Mouse (Mus musculus): Measurements from ENCODE around the gene Olfr653. TPM values are rescaled to one million over a fixed set of nuclear protein-coding genes. Genes with fewer than 3 reads are reported as not detected.

The Olfr653 gene
- not detected in 2 replicates for total RNA-seq (2021)
- long read RNA-seq, experiment 1 = 0 reads
- long read RNA-seq, experiment 2 = 0 reads

GRCm38 (mm10) chr7:104577014-104577413 is at the start of gene Olfr653:
Gene Olfr653, plus strand, starts transcription at chr7:104577314.
- DNase-seq = no peak

- DNase-seq = no peak
These were observed 27.3 kb upstream of the Olfr653 start, which contains the start of gene Olfr651 for GRCm38 (mm10) chr7:104549833-104550232. Gene Olfr651, plus strand, starts transcription at chr7:104550133.

GRCm38 (mm10) chr7:104552700-104553099 is 24.4 kb upstream of the Olfr653 start:
- no peak for DNase-seq

DNA sequence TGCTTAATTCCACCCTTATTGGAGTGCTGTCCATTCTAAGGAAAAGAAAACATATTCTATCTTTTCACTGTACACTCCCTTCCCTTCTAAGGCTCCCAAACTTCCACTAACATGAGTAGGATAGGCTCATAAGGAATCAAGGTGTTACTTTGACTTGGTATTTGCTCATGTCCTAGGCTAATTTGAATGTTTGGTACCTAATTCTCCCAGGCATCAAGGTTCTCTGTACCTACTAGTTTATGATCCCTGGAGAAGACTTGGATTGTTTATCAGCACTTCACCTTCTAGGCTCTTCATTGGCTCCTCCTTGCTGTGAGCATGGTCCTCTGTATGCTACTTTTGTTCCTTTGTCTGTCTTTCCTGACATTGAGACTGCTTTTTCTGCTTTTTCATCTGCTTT is 16.5 kb upstream of the Olfr653 start, which contains the start of gene Olfr652:
Gene Olfr652, plus strand, starts transcription at position 301 of the 400 bp plus-strand sequence.
- no peak for DNase-seq

- no peak for DNase-seq
These were observed 3.7 kb downstream of the Olfr653 start for GRCm38 (mm10) chr7:104580846-104581245.

DNA sequence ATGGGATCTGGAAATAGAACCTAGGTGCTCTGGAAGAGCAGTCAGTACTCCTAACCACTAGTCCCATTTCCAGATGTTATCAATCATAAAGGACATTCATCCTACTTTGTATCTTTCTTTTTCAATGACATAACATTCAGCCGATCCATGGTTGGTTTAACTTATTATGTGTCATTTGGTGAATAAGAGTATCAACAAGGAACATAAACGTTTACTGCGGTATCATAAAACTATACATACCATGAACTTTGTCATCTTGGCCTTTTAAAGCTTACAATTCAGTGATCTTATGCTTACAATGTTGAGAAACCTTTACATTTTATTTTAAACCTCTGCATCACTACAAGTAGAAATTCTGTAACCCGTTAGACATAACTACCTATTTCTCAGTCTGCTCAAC is 4.3 kb downstream of the Olfr653 start:
- no peak for DNase-seq

DNA sequence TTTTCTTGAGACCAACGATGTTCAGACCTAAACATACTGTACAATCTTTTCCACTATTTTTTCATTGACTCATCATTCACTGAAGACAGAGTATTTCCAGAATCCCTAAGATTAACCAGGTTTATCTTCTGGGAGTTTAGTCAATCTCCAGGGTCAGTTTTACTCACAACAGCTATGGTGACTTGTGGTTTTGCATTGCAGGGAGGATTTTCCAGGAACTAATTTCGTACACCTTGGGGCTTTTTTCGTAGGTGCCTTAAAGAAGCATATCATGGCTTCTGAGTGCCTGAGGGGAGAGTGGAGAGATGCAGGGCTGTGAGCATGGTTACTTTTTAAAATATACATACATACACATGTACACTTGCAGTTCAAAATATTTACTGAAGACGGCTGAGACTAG is 9.6 kb downstream of the Olfr653 start, which contains the start of gene Olfr654:
Gene Olfr654, plus strand, starts transcription at position 301 of the 400 bp plus-strand sequence.
- no peak for DNase-seq

- DNase-seq = no peak
These were observed 11.2 kb downstream of the Olfr653 start for GRCm38 (mm10) chr7:104588274-104588673.

- DNase-seq = no peak
These were observed 24.6 kb downstream of the Olfr653 start, which contains the start of gene Olfr655 for GRCm38 (mm10) chr7:104601679-104602078. Gene Olfr655, minus strand, starts transcription at chr7:104601779.

DNA sequence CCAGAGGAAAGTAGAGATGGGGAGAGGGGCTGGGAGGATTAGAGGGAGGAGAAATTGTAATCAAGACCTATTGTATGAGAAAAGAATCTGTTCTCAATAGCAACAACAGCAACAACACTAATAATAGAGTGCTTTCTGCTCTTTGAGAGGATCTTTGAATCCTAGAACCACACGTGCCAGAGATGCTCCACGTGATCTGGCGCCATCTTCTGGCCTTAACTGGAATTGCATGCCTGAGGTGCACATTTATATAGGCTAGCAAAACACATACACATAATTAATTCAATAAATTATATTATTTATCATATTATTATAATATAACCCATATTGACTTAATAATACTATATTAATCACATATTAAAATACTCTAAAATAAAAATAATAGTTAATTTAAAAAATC is 26.1 kb downstream of the Olfr653 start:
- DNase-seq = peak; percentile 67

- DNase-seq = no peak
These were observed 27.6 kb downstream of the Olfr653 start for GRCm38 (mm10) chr7:104604727-104605126.

- no peak for DNase-seq
These were observed 36.5 kb downstream of the Olfr653 start, which contains the start of gene Olfr656 for GRCm38 (mm10) chr7:104613655-104614054. Gene Olfr656, plus strand, starts transcription at chr7:104613955.

DNA sequence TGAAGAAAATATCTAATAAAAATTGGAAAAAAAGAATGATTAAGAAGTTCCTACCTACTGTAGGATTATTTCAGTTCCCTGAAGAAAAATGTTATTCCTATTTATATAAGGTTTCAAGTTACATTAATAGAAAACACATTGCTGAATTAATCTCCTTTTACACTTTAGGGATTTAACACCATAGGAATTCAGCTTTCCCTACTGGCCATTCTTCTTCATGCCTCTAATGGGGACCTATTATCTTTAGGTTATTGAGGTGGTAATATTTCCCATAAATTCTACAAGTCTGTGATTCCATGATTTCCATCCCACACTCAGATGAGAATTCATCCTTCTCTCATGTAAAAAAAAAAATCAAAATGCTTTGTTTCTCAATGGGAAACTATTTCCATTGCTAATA is 47.4 kb downstream of the Olfr653 start, which contains the start of gene Olfr657:
Gene Olfr657, plus strand, starts transcription at position 301 of the 400 bp plus-strand sequence.
- no peak for DNase-seq

Other genes starting within 250 kb of the Olfr653 start
- gene Trim34b, start 247.8 kb upstream of the Olfr653 start, total RNA-seq (2021) = 0.38 and 0.52 TPM in 2 replicates
- gene Trim12c, start 224.0 kb upstream of the Olfr653 start, total RNA-seq (2021) = 8.4 and 11.6 TPM in 2 replicates
- gene Trim30b, start 207.4 kb upstream of the Olfr653 start, total RNA-seq (2021) = 0.53 TPM in 1 of 2 replicates, not detected in the other
- gene Trim30c, start 176.5 kb upstream of the Olfr653 start, total RNA-seq (2021) = 0.23 TPM in 1 of 2 replicates, not detected in the other
- 3.6 and 7.3 TPM in 2 replicates for gene Trim30a, start 112.1 kb upstream of the Olfr653 start, total RNA-seq (2021)
- gene Trim30d, start 69.5 kb upstream of the Olfr653 start, total RNA-seq (2021) = 4.1 and 4.3 TPM in 2 replicates
- gene Olfr651, start 27.2 kb upstream of the Olfr653 start, total RNA-seq (2021) = not detected in 2 replicates
- not detected in 2 replicates for gene Olfr652, start 16.4 kb upstream of the Olfr653 start, total RNA-seq (2021)
- not detected in 2 replicates for gene Olfr654, start 9.7 kb downstream of the Olfr653 start, total RNA-seq (2021)
- gene Olfr655, start 24.5 kb downstream of the Olfr653 start, total RNA-seq (2021) = not detected in 2 replicates
- gene Olfr656, start 36.6 kb downstream of the Olfr653 start, total RNA-seq (2021) = not detected in 2 replicates
- not detected in 2 replicates for gene Olfr657, start 47.5 kb downstream of the Olfr653 start, total RNA-seq (2021)
- gene Olfr658, start 70.0 kb downstream of the Olfr653 start, total RNA-seq (2021) = not detected in 2 replicates
- not detected in 2 replicates for gene Olfr659, start 89.4 kb downstream of the Olfr653 start, total RNA-seq (2021)
- not detected in 2 replicates for gene Olfr661, start 109.2 kb downstream of the Olfr653 start, total RNA-seq (2021)
- gene Usp17le, start 200.2 kb downstream of the Olfr653 start, total RNA-seq (2021) = not detected in 2 replicates

All from adrenal gland, postnatal 14 days (tissue).